Mouse (Mus musculus) midbrain, embryonic 13.5 days (tissue): ENCODE measurements at regions not wholly inside any gene's neighbourhood (a gene's known extent, or its start where the extent isn't known, plus 50 kb on each side); places are given as distances from the start of the nearest gene placed in this dataset.

ENCODE experiments used
- ATAC-seq: fragments of 200-750 bp; cut with Nextera tagmentation; 2 replicates; pipeline ENCODE4 v1.8.0; 2017; ENCODE audit warnings: mild to moderate bottlenecking, moderate TSS enrichment, moderate library complexity
- H3K27ac ChIP-seq: fragments of 300-500 bp; sonication (generic); 2 replicates; pipeline ENCODE4 v1.5.1; 2015; ENCODE audit warnings: inconsistent platforms, mild to moderate bottlenecking, moderate library complexity
- H3K27me3 ChIP-seq: fragments of 300-500 bp; sonication (generic); 2 replicates; pipeline ENCODE4 v1.6.1; 2015; ENCODE audit warnings: mild to moderate bottlenecking, inconsistent platforms
- H3K36me3 ChIP-seq: fragments of 300-500 bp; sonication (generic); 2 replicates; pipeline ENCODE4 v1.6.1; 2015; ENCODE audit warnings: mild to moderate bottlenecking, inconsistent platforms
- H3K4me1 ChIP-seq: fragments of 300-500 bp; sonication (generic); replicated peaks from 2 replicates; pipeline ENCODE4 v1.6.1; 2015; ENCODE audit warnings: inconsistent platforms
- H3K4me2 ChIP-seq: fragments of 300-500 bp; sonication (generic); replicated peaks from 2 replicates; pipeline ENCODE4 v1.6.1; 2015; ENCODE audit warnings: moderate library complexity, mild to moderate bottlenecking, inconsistent platforms
- H3K4me3 ChIP-seq: fragments of 300-500 bp; sonication (generic); replicated peaks from 2 replicates; pipeline ENCODE4 v1.5.1; 2015; ENCODE audit warnings: mild to moderate bottlenecking, inconsistent platforms
- H3K9ac ChIP-seq: fragments of 300-500 bp; sonication (generic); replicated peaks from 2 replicates; pipeline ENCODE4 v1.6.1; 2015; ENCODE audit warnings: mild to moderate bottlenecking, inconsistent platforms
- H3K9me3 ChIP-seq: fragments of 300-500 bp; sonication (generic); 2 replicates; pipeline ENCODE4 v1.6.1; 2016; ENCODE audit warnings: mild to moderate bottlenecking, inconsistent platforms
- WGBS: fragments of 180-500 bp; shearing (Covaris S2); methylation state at CpG from one replicate; pipeline ENCODE4 v1.1.7; 2015; 5-methylcytosine and 5-hydroxymethylcytosine counted together

DNA sequence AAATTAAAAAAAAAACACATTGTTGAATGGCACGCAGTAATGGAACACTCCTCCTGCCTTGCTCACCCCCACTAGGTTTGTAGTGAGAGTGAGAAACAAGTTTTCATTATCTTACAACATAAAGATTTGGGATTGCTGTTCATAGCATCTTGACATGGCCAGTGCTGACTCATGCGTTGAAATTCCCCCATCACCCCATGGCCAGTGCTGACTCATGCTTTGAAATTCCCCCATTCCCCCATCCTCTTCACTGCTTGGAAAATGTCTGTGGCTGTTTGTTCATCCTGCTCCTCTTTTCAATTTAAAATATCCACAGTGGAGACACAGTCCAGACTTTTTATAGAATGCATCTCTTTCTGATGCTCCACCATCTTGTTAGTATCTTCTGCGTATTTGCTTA, 131.8 kb downstream of the Emx2 start:
- 94% methylated on average over 3 of the region's 3 CpGs for WGBS
- Histone ChIP-seq H3K4me1 (peaks cover 6% of the 10 kb centered on the region), H3K9me3 (no peaks in the 10 kb centered on the region), H3K36me3 (no peaks in the 10 kb centered on the region), H3K9ac (no peak overlapping the region), H3K27me3 (peaks cover 39% of the 10 kb centered on the region), H3K4me3 (no peak overlapping the region), H3K27ac (no peak overlapping the region), H3K4me2 (no peak overlapping the region)
- no peak for ATAC-seq

DNA sequence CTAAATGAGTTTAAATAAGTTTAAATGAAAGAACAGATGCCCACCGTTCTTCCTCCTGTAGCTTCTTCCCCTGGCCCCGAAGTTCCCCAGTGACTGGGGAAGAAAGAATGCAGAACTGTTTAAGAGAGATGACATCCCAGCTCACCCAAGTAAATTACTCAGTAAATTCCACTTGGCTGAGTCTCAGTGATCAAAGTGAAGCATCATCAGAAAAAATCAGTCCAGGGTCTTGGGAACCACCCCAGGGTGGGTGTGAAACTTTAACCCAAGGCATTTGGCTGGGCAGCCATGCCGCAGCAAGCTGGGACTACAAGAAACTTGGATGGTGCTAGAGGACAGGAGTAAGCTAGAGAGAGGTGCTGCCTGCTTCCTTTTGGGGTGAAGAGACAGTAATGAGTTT, 133.9 kb downstream of the Emx2 start:
- H3K27me3 ChIP-seq, result peaks cover 25% of the 10 kb centered on the region
- no peak overlapping the region for H3K4me3 ChIP-seq
- peaks cover 6% of the 10 kb centered on the region for H3K4me1 ChIP-seq
- no peak overlapping the region for H3K4me2 ChIP-seq
- H3K9me3 ChIP-seq, result no peaks in the 10 kb centered on the region
- H3K27ac ChIP-seq, result no peak overlapping the region
- no peaks in the 10 kb centered on the region for H3K36me3 ChIP-seq
- H3K9ac ChIP-seq, result no peak overlapping the region
- 89% methylated on average over 3 of the region's 3 CpGs for WGBS
- no peak for ATAC-seq

DNA sequence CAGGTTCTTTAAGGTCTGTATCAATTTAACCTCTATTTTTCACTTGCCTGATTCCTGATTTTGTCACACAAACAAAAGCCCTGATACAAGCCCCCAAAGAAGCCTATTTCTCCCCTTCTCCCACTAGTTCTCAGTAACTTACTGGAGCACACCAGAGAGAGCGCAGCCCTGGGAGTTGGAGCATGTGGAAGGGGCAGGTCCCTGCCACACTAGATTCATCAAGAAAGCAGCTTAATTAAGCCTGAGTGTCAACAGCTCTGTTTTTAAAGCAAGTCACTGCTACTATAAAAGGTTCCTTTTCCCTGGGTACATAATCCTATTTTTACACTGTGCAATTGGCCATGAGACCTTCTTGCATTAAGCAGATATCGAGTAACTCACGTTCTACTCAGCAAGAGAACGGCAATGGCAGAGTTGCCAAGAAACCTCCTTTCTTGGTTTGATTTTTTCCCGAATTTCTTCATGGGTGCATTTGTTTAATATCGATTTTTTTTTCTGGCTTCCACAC, 166.2 kb downstream of the Emx2 start:
- 46% methylated on average over 6 of the region's 6 CpGs for WGBS
- H3K4me3 ChIP-seq, result no peak overlapping the region
- H3K36me3 ChIP-seq, result no peaks in the 10 kb centered on the region
- H3K9me3 ChIP-seq, result no peaks in the 10 kb centered on the region
- no peak overlapping the region for H3K4me2 ChIP-seq
- H3K27me3 ChIP-seq, result no peaks in the 10 kb centered on the region
- H3K4me1 ChIP-seq, result peaks cover 24% of the 10 kb centered on the region
- no peak overlapping the region for H3K9ac ChIP-seq
- ATAC-seq, result no peak
- no peak overlapping the region for H3K27ac ChIP-seq

DNA sequence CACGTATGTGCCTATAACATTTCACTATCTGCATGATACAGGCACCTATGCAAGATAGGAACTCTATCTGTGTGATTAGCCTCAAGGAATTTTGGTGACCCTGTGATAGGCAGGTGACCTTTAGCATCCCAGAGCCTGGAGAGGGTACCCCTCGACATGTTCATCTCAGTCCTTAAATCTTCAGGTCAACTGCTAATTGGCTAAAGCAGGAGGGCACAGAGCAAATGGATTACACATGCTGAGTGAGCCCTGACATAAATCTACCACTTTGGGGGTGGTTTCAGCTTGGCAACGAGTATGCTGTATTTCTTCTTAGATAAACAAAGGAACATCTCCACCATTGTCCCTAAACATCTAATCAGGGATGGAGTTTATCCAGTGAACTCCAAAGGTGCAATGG, 169.5 kb downstream of the Emx2 start:
- Histone ChIP-seq H3K4me3 (no peak overlapping the region), H3K9me3 (no peaks in the 10 kb centered on the region), H3K4me1 (peaks cover 24% of the 10 kb centered on the region), H3K27ac (peak overlapping the region; percentile 19; the same call in 1 of the 2 replicates), H3K27me3 (0 out of 2 replicates have a peak, but pooled peaks cover 2% of the 10 kb centered on the region), H3K9ac (no peak overlapping the region), H3K4me2 (no peak overlapping the region), H3K36me3 (no peaks in the 10 kb centered on the region)
- 55% methylated on average over 3 of the region's 3 CpGs for WGBS
- ATAC-seq, result no peak

DNA sequence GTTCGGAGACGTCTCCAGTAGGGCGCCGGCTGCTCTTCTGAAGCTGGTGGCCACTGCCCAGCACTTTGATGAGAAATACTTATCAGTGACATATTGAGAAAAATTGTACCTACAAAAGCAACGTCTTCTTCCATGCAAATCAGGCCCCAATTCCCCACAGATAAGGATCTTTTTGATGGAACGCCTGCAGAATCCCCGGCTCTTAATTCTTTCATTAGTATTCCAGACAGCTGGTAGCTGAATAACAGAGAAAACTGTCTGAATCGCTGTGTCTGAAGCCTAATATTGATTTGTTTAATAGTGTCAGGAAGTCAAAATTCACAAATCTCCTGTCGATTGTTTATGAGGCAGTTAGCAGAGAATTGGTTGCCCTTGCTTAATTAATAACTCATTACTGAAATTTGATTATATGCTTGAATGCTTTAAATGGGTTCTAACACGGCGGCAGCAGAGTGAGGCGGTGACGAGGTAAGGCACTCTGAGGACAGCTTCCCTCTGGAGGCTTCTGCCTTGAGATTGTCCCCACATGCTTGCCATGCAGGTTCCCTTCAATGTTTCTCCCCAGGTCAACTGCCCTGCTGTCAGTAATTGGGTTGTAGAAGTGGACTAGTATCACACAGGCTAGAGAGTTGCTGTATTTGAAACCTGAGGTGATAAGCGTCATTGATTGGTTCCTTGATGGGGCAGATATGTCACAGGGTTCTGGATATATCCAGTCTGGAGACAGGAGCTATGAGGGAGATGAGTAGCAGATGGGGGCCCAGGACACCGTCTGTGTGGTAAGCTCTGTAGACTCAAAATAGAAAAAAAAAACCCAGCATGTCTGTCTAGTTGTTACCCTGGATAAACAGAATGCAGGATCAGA, 170.4 kb downstream of the Emx2 start:
- Histone ChIP-seq H3K9me3 (no peaks in the 10 kb centered on the region), H3K9ac (no peak overlapping the region), H3K27me3 (0 out of 2 replicates have a peak, but pooled peaks cover 3% of the 10 kb centered on the region), H3K4me3 (no peak overlapping the region), H3K4me1 (peaks cover 24% of the 10 kb centered on the region), H3K27ac (peak overlapping the region; percentile 61; the same call in 1 of the 2 replicates), H3K4me2 (peak overlapping the region; percentile 14; the same call in 1 of the 2 replicates), H3K36me3 (no peaks in the 10 kb centered on the region)
- ATAC-seq, result peak; percentile 46; the same call in 1 of the 2 replicates
- 37% methylated on average over 15 of the region's 15 CpGs for WGBS

DNA sequence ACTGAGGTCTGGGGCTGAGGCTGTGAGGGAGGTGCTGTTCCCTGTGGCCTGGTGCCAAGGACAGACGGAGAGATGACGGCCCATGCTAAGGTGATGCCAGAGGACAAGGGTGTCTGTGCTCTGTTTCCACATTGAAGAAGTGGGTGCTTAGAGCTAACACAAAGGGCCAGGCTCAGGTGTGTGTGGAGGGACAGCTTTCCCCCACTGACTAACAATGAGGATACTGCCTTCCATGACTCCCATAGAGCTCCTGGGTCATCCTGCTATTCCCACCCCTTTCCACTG, 170.9 kb downstream of the Emx2 start:
- Histone ChIP-seq H3K9ac (no peak overlapping the region), H3K4me2 (no peak overlapping the region; the same call in 1 of the 2 replicates), H3K4me3 (no peak overlapping the region), H3K27ac (peak overlapping the region; percentile 61; the same call in 1 of the 2 replicates), H3K4me1 (peaks cover 22% of the 10 kb centered on the region), H3K27me3 (0 out of 2 replicates have a peak, but pooled peaks cover 3% of the 10 kb centered on the region), H3K9me3 (no peaks in the 10 kb centered on the region), H3K36me3 (no peaks in the 10 kb centered on the region)
- WGBS, result 74% methylated on average over 2 of the region's 2 CpGs
- ATAC-seq, result peak; percentile 47

DNA sequence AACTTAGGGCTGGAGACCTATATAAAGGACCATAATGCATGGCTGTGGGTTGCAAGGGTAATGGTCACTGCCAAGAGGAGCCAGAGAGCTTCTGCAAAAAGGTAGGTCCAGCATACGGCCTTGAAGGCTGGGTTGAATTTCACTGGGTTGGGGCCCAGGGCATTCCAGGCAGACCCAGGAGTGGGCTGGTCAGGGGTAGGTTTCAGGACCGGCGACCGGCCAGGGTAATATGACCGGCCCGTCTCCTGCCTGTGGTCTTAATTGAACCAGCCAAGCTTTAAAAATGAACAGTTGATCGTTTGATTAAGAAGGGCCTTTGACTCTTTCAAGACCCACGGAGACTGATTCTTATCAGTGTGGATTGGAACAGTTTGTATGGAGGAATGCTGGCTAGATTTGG, 171.9 kb downstream of the Emx2 start:
- Histone ChIP-seq H3K36me3 (no peaks in the 10 kb centered on the region), H3K9ac (no peak overlapping the region), H3K27ac (no peak overlapping the region), H3K27me3 (0 out of 2 replicates have a peak, but pooled peaks cover 3% of the 10 kb centered on the region), H3K9me3 (no peaks in the 10 kb centered on the region), H3K4me1 (peaks cover 17% of the 10 kb centered on the region), H3K4me2 (no peak overlapping the region), H3K4me3 (no peak overlapping the region)
- 69% methylated on average over 8 of the region's 8 CpGs for WGBS
- no peak for ATAC-seq

DNA sequence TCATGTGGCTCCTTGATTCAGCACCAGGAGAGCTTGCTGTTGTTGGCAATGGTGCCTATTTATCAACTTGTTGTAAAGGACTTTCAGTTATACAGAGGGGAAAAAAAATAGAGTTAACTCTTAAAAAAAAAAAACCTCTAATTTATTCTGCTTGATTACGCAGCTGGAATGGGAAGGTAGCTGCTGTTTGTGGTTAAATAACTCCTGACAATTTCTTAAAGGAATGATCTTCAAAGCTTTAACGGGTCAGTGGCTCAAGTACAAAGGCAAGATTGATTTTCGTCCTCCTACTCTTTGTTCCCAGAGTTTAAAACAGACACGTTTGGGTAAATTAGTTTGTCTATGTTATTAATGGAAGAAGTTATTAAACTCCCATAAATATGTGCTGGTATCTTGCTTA, 172.5 kb downstream of the Emx2 start:
- Histone ChIP-seq H3K9me3 (no peaks in the 10 kb centered on the region), H3K27me3 (0 out of 2 replicates have a peak, but pooled peaks cover 3% of the 10 kb centered on the region), H3K9ac (no peak overlapping the region), H3K4me2 (no peak overlapping the region), H3K4me3 (no peak overlapping the region), H3K36me3 (no peaks in the 10 kb centered on the region), H3K4me1 (peaks cover 21% of the 10 kb centered on the region), H3K27ac (no peak overlapping the region)
- ATAC-seq, result no peak
- 24% methylated on average over 4 of the region's 4 CpGs for WGBS

DNA sequence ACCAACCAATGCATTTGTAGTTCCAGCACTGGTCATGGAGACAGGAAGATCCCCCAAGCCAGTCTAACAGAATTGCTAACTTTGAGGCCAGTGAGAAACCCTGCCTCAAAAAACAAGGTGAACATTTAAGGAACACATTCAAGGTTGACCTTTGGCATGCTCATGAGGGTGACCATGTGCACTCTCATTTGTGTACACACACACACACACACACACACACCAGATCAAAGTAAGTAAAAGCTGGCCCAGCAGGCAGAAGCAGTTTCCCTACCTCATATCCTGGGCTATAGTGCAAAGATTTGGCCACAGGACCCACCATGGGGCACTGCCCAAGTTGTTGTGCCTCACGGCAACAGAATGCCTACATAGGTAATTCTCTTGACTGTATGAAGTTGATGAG, 173.4 kb downstream of the Emx2 start:
- H3K27ac ChIP-seq, result no peak overlapping the region
- no peak overlapping the region for H3K4me2 ChIP-seq
- H3K27me3 ChIP-seq, result 0 out of 2 replicates have a peak, but pooled peaks cover 3% of the 10 kb centered on the region
- H3K4me3 ChIP-seq, result no peak overlapping the region
- no peak overlapping the region for H3K9ac ChIP-seq
- WGBS, result 63% methylated on average over 1 of the region's 1 CpGs
- H3K9me3 ChIP-seq, result no peaks in the 10 kb centered on the region
- no peak for ATAC-seq
- H3K36me3 ChIP-seq, result no peaks in the 10 kb centered on the region
- H3K4me1 ChIP-seq, result peaks cover 28% of the 10 kb centered on the region

DNA sequence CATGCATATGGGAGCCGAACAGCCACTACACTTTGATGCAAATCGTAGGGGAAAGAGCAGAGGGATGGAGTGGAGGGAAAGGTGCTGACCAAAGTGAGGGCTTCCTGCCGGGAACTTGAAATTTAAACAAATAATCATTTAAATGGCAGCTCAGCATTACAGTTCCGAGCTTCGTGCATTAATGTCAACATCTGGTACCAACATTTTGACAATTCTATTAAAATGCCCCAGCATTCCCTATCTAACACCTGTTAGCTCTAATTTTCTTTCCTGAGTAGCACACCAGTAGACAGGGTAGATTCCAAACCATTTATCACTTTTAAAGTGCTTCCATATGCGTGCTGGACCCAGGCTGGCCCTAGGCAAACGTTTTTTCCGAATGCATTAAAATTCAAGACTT, 178.1 kb downstream of the Emx2 start:
- Histone ChIP-seq H3K4me1 (peaks cover 17% of the 10 kb centered on the region), H3K4me3 (no peak overlapping the region), H3K27ac (no peak overlapping the region), H3K36me3 (no peaks in the 10 kb centered on the region), H3K9ac (no peak overlapping the region), H3K4me2 (no peak overlapping the region), H3K9me3 (no peaks in the 10 kb centered on the region), H3K27me3 (0 out of 2 replicates have a peak, but pooled peaks cover 6% of the 10 kb centered on the region)
- WGBS, result 63% methylated on average over 8 of the region's 8 CpGs
- no peak for ATAC-seq

DNA sequence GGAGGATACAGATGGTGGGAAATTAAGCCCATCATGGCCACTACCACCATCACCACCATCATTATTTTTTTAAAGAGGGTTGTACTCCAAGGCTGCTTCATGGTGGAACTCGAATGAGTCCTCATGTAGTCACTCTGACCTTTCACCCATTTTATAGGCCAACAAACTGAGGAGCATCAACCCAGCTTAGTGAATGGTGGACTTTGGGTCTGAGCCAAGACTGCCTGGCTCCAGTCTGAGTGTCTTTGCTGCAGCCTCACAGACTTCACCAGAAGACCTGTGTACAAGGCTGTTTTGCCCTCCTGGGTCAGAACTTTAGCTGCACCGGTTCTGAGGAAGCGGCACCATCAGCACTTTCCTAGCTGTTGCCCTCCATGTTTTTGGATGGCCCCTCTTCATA, 184.4 kb downstream of the Emx2 start:
- H3K36me3 ChIP-seq, result no peaks in the 10 kb centered on the region
- H3K9ac ChIP-seq, result no peak overlapping the region
- H3K9me3 ChIP-seq, result no peaks in the 10 kb centered on the region
- H3K27ac ChIP-seq, result no peak overlapping the region
- no peak for ATAC-seq
- no peaks in the 10 kb centered on the region for H3K27me3 ChIP-seq
- WGBS, result 88% methylated on average over 3 of the region's 3 CpGs
- H3K4me2 ChIP-seq, result no peak overlapping the region
- H3K4me1 ChIP-seq, result peaks cover 11% of the 10 kb centered on the region
- H3K4me3 ChIP-seq, result no peak overlapping the region

DNA sequence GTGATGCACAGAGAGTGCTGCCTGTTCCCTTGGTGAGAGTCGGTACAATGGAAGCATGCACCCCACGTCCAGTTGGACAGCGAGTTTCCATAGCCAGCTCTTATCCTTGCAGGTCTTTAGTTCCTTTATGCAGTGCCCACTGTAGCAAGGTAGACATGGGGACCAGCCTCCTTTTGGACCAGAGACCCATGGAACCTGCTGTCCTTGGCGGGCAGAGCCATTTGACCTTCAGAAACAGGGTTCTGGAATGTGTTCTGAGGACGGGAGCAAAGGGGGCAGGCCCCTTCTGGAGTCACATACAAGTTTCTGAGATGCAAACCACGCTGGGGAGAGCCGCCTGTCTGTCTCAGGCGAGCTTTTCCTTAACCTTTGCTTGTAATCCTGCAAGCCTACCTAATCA, 188.1 kb downstream of the Emx2 start:
- WGBS, result 77% methylated on average over 8 of the region's 8 CpGs
- H3K4me1 ChIP-seq, result peaks cover 20% of the 10 kb centered on the region
- no peaks in the 10 kb centered on the region for H3K36me3 ChIP-seq
- H3K27me3 ChIP-seq, result no peaks in the 10 kb centered on the region
- no peak overlapping the region for H3K27ac ChIP-seq
- no peak overlapping the region for H3K4me2 ChIP-seq
- no peaks in the 10 kb centered on the region for H3K9me3 ChIP-seq
- H3K9ac ChIP-seq, result no peak overlapping the region
- ATAC-seq, result no peak
- H3K4me3 ChIP-seq, result no peak overlapping the region
